Mouse (Mus musculus): Measurements from ENCODE around the gene Masp2.

Masp2 gene

DNA sequence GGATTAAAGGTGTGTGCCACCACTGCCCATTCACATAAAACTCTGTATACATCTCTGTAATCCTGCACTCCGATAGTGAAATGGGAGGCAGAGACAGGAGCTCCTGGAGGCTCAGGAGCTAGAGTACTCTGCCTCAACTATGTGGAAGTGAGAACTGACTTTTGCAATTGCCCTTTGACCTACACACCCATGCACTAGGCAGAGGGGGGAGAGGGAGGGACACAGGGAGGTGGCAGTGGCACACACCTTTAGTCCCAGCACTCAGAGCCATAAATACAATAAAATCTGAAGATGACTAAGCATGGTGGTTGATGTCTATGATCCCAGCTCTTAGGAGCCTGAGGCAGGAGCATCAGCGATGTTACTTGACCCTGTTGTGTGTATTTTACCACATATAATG is 37.1 kb downstream of the Masp2 start:
- DNase-seq, result no peak

DNA sequence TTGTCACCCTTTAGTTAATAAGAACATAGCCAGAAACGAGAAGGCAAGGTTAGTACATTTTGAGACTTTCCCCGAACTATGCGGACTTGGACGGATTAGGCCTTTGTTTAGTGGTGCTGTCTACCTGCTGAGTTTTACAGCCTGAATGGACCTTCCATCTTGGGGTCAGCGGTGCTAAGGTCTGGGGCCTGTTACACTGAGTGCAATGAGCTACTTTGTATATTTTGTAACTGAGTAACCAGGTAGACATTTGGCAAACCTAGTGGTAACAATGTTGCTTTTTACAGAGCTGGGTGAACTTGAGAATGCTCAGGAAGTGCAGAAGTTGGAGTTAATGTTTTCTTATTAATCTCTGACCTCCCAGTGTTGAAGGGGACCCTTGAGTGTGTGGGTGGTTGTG is 38.8 kb downstream of the Masp2 start:
- DNase-seq, result no peak

DNA sequence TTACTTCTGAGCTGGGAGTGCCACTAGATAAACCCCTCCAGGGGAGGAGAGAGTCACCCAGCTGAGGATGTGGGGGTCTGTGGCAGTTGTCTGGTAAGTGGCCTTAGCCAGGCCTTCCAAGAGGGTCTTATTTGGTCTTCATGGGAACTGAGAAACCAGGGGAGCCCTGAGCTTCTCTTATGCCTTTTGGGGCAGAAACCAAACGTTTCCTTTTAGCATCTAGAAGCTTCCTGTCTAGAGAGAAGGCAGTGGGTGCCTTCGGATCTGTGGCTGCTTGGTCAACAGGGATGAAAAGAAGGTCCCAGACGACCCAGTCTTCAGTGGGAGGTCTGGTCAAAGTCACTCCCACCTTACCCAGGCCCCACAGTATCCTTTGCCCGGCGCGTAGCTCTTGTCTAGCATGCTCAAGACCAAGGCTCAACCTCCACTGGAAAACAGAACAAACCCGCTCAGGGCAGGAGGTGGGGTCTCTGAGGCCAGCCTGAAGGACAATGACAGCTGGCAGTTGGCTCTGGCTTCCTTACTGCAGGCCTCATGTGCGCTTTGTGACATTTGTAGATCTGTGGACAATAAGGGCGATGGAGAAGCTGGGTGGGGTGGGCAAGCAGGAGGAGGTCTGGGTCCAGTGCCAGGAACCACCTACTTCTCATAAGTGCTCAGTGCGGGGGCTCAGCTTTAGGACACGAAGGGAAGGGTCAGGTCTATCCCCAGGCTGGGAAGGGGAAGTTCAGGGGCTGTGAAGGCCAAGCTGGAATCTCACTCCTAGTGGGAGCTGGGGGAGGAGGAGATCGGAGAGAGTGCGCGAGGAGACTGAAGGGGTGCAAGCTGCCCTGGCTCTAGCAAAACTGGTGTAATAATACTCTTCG is 41.2 kb downstream of the Masp2 start, which contains the start of gene Gm572:
TSS of gene Gm572 (plus strand) at position 27 of the 866 bp plus-strand sequence.
- DNase-seq, result no peak

DNA sequence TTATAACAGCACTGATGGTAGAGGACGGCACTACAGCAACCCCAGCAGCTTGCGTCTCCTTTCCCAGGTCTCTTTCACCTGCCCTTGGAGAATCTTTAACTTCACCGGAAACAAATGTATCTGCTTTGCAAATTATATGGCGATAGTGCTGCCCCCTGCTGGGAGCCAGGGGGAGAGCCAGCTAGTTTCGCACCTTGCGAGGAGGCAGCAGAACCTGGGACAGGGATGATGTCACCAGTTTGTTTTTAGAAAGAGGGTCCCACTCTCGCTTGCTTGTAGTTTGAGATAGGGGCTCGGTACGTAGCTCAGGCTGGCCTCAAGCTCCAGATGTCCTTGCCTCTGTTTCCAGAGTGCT is 41.8 kb downstream of the Masp2 start:
- peak; percentile 78 for DNase-seq

DNA sequence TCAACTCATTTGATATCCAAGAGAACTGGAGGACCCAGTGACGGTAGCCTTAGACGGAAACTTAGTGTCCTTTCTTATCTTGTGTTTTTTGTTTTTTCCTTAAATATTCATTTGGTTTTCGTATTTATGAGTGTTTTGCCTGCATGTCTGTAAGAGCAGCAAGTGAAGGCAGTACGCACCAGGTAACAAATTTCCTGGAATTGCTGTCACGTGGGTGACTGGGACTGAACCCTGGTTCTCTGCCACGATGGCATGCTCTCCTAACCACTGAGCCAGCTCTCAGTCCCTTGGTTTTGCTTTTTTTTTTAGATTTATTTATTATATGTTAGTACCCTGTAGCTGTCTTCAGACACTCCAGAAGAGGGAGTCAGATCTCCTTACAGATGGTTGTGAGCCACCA is 42.6 kb downstream of the Masp2 start:
- no peak for DNase-seq

DNA sequence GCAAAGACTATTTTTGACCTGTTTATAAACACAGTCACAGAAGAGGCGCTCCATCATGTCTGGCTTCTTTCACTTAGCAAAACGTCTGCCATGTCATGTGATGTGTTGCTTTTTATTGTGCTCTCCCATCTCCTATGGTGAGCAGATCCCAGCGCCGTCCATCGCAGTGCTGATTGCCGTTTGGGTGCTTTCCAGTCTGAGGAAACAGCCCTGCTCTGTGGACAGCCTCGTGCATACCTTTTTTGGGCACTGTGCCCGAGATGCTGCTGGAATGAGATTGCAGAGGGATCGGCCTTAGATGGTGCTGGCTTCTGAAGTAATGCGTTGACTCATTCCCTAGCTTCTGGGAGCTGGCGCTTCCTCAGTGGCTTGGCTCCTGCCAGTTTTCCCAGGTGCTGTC is 44.3 kb downstream of the Masp2 start:
- DNase-seq, result peak; percentile 44

DNA sequence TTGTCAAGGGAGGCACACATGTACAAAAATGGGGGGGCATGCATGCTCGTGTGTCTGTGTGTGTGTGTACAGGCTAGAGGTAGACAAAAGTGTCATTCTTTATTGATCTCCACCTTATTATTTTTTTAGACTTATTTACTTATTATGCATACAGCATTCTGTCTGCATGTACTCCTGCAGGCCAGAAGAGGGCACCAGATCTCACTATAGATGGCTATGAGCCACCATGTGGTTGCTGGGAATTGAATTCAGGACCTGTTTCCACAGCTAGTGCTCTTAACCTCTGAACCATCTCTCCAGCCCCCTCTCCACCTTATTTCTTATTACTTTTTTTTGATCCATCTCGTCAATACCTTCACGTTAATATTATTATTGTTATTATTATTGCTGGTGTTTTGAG is 47.0 kb downstream of the Masp2 start:
- DNase-seq, result no peak

DNA sequence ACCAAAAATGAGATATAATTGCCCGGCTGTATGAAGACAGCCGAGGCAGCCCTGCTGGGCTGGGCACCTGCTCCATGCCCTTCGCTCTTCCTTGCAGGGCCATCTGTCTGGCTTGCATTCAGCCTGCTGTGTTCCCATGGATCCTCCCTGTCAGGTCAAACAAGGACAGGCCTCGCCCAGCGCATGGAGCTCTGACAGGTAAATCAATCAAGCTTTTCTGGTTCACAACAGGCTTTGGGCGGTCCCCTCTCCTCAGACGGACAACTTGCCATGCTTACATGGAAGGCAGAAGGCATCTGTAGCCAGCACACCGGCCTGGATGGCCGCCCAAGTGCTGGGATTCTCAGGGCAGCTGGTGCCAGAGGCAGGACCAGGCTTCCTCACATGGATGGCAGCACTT is 48.7 kb downstream of the Masp2 start:
- DNase-seq, result no peak

DNA sequence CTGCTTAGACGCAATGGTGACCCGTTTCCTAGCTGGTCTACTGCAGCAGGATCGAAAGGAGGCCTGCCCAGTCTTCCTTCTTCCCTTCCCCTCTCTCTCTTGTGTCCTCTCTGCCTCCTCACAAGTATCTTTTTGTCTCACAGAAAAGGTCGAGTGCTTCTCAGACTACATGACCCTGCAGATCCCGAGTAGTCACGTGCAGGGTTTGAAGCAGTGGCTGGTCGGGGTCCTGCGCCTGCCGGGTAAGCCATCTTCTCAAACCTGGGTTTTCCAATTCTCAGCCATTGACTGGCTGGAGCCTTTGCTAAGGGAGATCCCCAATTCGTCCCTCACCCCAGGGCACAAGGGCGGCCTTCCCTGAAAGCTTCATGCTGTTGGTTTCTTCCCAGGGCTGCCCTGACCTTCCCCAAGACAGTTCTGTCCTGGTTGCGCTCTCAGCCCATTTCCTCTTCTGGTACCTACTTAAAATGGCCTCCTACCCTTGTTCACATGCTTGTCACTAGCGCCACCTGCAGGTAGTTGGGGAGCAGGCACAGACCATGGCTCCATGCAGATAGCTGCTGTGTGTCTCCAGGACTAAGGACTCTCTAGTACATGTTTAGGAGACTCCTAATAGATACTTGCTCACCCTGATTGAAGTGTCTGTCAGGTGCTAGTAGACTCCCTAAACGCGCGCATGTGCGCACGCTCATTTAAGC is 52.5 kb downstream of the Masp2 start:
- DNase-seq, result peak; percentile 47

DNA sequence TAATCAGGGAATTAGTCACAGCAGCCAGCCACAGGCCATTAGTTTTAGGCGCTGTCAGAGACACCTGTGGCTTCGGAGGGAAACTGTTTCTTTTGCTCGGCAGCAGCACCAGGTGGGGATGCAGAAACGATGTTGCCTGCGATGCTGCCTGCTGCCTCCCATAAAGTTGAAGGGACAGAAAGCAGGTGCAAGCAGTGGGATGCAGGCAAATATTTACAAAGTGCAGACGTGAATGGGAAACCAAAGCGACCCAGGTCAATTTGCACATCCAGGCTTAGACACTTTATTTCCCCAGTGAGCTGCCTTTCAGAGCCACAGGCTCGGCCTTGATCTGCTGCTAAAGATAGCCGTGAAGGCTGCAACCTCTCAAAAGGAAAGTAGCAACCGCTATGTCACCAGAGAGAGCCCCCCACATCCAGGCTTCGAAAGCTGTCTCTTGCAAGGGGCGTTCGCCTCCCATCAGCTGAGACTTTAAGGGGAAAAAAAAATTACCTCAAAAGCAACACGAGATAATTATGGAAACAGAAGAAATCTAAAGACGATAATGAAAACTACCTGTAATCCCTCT is 54.4 kb downstream of the Masp2 start:
- DNase-seq, result no peak

DNA sequence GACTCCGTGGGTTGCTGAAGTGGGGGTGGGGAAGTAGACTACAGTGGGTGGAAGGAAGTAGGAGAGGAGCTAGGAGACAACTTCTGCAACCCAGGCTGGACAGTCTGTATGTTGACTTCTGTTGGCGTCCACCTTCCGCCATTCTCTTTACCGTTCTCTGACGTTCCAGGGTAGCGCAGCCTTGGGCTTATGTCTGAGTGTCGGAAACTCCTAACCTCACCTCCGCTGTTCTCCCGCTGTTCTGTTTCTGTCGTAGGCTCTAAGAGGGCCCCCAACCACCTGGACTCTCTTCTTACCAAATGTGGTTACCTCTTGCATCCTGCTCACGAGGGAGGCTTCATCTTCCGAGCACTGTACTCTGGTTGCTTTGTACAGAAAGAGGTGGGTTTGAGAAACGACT is 55.4 kb downstream of the Masp2 start:
- DNase-seq, result no peak

DNA sequence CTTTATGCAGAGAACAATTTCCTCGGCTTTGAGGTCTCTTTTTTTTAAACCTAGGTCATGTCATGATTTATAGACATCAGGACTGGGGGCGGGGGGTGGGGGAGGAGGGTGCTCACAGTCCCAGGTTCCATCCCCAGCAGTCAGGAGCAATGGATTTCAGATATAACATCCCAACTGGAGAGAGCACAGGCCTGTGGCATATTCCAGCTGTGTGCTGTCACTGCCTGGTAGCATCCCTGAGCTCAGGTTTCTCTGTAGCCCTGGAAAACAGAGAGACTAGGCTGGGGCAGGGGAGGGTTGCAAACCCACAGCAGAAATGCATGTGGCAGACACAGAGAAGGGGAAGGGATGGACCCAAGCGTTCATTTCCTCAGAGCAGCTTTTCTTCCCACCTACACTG is 57.8 kb downstream of the Masp2 start:
- DNase-seq, result no peak

DNA sequence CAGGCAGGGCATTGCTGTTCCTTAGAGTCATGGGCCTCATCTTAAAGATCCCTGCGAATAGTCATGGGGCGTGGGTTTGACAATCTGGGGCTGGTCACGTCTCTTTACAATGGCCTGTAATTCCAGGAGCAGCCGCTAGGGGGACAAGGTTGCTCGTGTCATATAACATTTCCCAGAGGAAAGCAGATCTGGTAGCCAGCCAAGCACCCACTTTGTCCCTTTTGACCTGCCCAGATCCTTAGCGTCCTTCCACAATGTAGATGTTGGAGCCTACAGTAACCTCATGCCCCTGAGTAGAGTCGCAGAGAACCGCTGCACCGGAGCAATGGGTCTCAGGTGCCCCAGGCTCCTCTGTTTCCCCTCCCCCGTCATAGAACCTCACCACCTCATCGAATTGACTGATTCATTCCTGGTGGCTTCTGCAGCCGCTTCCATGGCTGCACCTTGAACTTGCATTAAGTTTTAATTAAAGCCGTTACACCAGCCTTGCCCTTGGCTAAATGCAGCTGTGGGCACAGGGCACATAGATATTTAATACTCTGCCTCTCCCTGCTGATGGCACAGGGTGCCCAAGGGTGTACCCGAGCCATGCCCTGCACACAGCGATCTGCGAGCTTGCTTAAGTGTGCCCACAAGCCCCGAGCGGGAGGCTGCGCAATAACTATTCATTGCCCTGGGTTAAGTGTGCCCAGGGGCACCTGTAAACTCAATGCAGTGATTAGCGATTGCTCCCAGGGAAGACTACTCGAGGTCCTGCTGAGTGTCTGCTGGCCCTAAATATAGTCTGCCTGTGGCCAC is 60.0 kb downstream of the Masp2 start:
- DNase-seq, result peak; percentile 86

DNA sequence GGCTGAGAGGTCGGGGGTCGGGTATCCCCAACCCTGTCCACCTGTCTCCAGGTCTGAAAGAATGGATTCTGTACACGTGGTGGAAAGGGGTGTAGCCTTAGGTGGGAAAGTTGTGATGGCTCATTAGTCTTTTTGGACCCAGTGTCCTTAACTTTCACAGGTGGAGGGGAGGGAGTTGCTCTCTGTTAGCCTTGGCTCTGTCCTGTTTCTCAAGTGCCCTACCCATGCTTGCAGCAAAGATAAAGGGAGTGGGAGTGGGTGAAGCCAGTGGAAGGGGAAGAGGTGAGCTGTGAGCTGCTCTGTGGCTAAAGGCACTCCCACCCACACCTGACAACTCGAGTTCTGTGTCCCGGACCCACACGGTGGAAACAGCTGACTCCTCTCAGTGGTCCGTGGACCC is 61.0 kb downstream of the Masp2 start:
- no peak for DNase-seq

DNA sequence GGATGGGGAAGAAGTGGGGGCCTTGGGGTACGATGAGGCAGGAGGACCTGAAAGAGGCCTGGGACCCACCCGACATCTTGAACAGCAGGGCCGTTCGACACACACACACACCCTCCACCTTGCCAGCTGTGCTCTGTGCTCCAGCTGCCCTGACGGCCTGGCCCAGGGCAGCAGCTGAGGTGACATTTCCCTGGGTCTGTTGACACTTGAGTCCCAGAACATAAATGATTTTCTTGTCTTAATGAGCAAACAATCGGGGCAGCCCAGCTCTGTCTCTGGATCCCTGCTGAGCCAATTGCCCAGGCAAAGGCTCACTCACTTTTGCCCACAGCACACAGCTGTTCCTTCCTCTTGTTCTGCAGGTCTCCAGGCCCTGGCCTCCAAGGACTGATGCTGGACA is 61.7 kb downstream of the Masp2 start:
- DNase-seq, result no peak

Data from lung, postnatal 10 days (tissue).